Mouse (Mus musculus) retina, postnatal 7 days (tissue): ENCODE measurements around the gene Odf3l1.

Source experiments
- DNase-seq: peaks from one replicate; pipeline ENCODE4 v3.0.0-alpha.2; 2012; ENCODE audit warnings: low read depth, low spot score

Odf3l1 gene

GRCm38 (mm10) chr9:56881539-56882082, 17.1 kb upstream of the Odf3l1 start:
- no peak for DNase-seq

DNA sequence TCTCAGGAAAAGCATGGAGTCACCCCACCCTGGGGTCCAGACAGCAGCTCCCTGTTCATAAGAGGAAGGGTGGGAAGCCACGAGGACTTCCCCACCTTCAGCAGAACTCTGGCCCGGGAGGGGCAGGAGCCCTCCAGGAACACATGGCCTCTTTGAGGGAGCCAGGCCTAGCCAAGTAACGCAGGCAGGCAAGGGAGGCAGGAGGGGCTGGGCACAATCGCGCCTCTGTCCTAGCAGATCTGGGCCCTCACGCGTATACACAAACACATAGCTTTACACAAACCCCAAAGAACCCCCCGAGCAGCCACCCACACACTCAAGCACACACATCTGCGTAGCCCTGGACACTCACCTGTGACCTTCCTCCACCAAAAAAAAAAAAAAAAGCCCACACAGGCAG, 16.3 kb upstream of the Odf3l1 start:
- no peak for DNase-seq

- no peak for DNase-seq
Observed at GRCm38 (mm10) chr9:56877284-56877683, 12.8 kb upstream of the Odf3l1 start.

- no peak for DNase-seq
Observed at GRCm38 (mm10) chr9:56876784-56877183, 12.3 kb upstream of the Odf3l1 start.

GRCm38 (mm10) chr9:56873097-56873496, 8.6 kb upstream of the Odf3l1 start:
- no peak for DNase-seq

DNA sequence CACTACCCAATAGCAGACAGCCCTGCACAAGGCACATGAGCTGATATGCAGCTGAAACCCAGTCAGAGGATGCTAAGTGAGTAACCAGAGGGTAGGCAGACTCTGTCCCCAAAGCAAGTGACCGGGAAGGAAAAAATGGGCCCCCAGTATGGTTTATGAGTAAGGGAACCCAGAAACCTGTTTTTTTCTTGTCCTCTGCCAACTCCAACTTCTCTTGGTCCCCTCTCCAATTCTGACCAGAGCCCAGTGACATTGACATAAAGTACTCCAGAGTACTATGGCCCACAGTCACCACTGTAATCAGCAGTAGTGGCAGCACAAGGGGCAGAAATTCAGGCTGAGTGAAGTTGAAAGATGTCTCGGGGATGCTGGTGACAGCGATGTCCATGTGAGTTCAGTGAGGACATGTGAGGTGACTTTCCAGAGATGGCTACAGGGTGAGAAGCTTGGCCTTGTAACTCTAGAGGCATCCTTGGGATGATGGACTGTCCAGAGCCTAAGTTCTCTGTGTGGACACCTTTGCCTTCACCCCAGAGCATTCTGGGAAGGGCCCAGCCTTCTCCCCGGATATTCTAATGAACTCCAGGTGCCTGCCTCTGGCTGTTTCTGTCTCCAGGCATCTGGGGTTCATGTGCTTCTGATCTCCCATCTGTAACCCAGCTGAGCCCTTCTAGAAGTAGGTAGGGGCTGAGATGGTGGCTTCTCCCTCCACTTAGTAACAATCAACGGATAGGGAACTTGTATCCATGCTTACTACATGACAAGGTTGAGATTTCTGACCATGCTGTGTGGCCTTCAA, 7.8 kb upstream of the Odf3l1 start:
- no peak for DNase-seq

GRCm38 (mm10) chr9:56871191-56871590, 6.7 kb upstream of the Odf3l1 start:
- no peak for DNase-seq

DNA sequence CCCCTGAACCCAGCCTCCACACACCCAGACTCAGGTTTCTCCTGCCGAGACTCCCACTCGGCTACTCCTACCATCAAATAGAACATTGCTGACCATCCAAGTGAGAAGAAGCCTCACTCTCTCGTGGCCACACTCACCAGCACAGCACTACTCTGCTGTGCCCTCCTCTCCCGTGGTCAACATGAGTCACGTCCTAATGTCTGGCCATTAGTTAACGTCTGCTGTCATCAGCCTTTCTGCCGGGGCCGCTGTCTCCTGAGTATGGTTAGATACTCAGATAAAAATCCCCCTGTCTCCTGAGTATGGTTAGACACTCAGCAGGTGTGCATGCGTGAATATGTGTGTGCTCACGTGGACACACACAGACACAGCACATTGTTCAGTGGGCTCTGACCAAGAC, 6.3 kb upstream of the Odf3l1 start:
- no peak for DNase-seq

- DNase-seq: no peak
Observed at GRCm38 (mm10) chr9:56869552-56869951, 5.1 kb upstream of the Odf3l1 start.

DNA sequence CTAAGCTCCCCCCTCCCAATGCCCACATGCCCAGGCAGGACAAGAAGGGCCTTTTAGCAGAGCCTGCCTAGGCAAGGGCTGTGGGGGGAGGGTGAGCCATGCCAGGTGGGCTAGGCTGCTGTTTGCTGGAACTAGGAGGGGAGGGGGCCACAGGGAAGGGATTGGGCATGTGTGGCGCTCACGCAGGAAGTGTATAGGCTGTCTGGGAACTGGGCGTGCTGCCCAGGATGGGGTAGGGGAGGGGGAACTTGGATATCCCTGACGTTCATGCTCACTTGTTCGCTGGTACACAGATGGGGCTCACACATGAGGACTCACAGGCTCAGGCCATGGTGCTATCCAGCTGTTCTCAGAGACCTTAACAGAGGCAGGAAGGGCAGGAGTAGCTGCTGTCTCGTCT, 3.8 kb upstream of the Odf3l1 start:
- DNase-seq: peak; percentile 43

DNA sequence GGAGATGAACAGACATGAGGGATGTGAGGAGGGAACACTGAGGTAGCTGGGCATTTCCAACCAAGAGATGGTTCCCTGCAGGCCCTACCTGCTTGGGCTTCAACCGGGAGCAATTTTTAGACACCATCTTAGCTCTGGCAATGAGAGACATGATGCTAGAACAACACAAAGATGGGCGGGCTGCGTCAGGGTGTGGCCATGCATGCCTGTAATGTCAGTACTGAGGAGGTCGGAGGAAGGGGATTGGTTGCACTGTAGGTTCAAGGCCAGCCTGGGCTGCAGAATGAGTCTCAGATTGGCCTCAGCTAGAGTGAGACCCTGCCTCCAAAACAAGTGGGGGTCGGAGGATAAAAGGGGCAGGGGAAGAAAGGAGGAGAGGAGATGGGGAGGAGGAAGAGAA, 2.0 kb upstream of the Odf3l1 start:
- DNase-seq: no peak

DNA sequence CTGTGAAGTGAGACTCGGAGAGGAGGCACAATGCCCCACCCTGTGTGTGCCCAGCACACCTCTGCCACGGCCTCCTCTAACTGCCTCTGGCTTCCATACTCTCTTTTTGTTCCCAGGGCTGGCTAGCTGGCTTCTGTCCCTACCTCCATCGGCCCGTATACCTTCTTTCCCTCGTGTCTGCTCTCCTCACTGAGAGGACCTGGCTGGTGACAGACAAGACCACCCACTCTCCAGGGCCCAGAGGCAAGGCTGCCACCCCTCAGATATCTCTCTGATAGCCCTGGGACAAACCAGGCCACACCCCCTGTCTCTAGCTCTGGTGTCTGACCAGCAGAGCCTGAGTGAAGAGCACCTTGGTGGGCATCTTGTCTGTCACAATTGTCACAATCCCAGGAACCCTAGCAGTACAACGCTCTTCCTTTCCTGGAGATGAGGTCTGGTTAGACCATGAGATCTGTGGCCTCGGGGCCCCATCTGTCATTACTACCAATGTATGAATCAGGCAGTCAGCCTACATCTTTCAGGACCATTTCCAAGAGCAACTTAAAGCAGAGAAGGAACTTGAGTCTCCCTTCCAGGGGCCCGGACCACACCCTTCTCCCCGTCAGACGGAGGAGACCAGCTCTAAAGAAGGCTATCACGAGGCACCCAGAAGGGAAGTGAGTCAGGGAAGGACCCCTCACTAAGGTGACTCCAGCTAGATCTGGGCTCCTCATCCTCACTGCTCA, 1.4 kb upstream of the Odf3l1 start:
- no peak for DNase-seq

GRCm38 (mm10) chr9:56864832-56865231, 353 bp upstream of the Odf3l1 start, which contains the start of gene Cspg4:
Gene Cspg4, plus strand, starts transcription at chr9:56865033.
- no peak for DNase-seq

DNA sequence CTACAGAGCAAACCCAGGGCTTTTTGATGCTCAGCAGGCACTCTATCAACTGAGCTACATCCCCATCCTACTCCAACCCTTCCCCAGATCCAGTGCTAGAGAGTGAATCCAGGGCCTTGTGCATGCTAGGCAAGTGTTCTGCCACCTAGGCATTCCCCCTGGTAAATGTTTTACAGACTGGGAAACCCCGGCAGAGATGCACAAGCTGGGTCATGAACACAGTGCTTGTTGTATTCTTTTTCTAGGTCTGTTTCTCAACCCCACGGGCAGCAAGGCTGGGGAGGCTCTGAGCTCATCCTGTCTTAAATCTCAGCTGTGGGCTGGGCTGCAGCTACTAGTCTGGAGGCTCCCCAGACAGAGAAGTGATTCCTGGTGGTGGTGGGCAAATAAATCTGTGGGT, 1.6 kb downstream of the Odf3l1 start:
- DNase-seq: no peak

GRCm38 (mm10) chr9:56860486-56861269, 3.8 kb downstream of the Odf3l1 start:
- DNase-seq: no peak

DNA sequence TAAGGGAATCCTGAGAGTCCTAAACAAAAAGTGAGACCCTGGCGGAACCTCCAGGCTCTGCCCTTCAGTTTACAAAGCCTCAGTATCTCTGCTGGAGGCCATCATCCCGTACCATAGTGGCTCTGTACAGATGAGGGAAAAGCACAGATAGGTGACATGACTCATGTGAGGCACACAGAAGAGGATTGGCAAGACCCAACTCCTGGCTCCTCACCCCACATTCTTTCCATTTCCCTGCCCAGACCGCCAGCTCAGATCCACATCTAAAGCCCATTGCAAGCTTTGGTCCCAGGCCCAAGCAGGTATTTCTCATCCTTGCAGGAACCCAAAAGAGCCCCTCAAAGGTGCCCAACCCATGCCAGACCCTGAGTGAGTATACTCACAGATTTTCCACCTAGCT, 4.4 kb downstream of the Odf3l1 start:
- DNase-seq: no peak

GRCm38 (mm10) chr9:56857463-56857862, 7.0 kb downstream of the Odf3l1 start:
- DNase-seq: no peak

- DNase-seq: no peak
Observed at GRCm38 (mm10) chr9:56851778-56852177, 12.7 kb downstream of the Odf3l1 start.

- no peak for DNase-seq
Observed at GRCm38 (mm10) chr9:56850905-56851252, 13.6 kb downstream of the Odf3l1 start.

DNA sequence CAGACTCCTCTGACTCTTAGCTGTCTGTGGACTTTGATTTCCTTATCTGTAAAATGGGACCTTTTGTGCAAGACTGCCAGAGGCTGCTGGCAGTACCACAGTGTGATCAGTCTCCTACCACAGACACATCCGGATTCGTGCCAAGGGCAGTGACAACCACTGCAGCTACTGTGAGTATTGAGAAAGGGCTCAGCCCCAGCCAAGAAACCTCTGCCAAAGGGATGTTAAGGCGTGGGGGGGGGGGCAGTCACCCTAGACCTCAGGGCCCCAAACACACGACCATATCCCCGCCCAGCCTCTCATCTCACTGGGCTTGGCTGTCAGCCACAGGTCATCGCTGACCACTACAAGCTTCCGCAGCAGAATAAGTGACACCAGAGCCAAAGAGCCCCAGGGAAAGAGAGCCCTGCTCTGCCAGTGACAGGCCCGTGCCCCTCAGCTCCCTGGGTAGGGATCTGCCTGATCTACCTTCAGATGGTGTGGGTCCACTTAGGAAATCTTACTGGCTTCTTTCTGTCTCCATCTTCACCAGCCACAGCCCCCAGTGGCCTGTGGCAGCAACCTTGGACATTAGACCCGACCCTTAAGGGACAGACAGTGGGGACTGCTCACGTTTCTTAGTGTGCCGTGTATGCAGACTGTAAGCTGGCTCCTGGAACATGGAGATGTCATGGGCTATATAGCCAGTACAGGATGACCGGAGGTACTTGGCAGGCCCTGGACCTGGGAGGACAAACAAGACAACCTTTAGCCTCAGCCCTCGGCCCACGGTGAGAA, 14.2 kb downstream of the Odf3l1 start:
- no peak for DNase-seq

DNA sequence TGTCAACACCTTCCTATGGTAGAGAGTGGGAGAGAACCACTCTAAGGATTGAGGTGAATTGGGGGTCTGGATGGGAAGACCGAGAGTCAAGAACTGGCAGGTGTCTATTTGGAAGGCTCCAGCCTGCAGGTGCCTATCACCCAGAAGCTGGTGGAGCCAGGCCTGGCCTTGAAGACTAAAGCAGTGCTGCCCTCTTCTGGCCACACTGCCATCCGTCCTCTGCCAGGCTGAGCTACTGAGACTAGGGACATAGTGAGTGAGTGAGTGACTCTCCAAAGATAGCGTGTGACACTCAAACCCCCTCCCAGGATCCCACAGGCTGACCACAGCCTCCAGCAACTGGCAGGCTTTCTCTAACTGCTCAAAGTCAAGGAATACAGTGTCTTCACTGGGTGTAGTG, 17.0 kb downstream of the Odf3l1 start:
- peak; percentile 59 for DNase-seq
